Mouse (Mus musculus): Measurements from ENCODE around the gene Tm4sf4.

Gene Tm4sf4

DNA sequence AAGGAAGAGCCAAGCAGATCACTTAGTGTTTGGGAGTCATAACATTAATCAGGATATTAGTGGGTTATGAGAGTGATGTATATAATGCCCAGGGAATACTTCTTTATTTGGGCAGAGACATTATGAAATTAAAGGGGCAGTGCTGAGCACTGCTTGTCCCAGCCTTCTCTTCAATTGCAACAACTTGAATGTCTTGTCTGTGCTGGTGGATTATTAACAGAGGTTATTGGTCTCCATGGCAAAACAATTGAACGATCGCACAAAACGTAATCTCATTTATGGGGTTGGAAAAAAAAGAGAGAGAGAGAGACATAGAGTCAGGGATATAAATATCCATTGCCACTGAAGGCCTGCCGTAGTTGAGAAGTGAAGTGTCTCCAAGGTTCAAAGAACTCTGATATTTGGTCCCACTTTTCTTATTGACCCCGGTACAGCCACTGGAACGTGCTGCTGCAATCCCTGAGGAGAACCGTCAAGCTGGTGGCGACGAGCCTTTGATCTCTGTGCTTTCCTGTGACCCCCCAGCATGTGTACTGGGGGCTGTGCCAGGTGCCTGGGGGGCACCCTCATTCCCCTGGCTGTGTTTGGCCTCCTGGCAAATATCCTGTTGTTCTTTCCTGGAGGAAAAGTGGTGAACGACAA, at the start of gene Tm4sf4:
Gene Tm4sf4, plus strand, starts transcription at position 226 of the 642 bp plus-strand sequence.
- no peak for DNase-seq (ENCODE audit: low spot score in 2 of 2)

DNA sequence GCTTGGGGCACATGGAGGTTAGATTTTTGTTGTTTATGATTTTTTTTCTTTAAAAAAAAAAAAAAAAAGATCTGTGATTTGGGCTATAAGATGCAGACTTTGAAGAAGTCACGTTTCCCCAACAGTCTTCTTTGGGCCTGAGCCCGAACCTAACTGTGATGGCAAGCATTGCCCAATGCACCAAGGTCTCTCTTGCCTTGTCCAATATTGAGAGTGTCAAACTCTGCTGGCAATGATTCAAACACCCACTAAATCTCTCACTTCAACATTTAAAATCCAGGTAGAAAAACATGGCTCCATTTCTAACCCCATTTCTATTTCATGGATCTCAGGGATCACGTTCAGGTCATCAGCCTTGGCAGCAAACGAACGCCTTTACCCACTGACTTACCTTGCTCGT, 38.7 kb upstream of the Tm4sf4 start:
- no peak for DNase-seq (ENCODE audit: low spot score in 2 of 2)

DNA sequence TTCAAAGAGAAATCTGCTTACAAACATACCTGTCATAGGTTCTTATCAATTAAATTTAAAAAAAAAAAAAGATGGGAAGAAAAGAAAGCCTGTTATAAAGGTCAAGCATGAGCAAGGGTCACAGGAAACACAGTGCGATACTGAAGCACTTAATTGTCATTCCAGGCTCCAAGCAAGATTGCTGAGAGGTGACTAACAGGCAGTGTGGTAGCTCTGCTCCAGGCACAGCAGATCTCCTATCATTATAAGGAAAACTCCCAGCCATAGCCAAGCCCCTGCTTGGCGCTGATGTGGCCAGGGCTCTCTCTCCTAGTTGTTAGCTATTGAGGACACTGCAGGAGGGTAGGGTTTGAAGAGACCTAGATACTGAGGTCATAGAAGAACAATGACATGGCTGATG, 38.2 kb upstream of the Tm4sf4 start:
- no peak for DNase-seq (ENCODE audit: low spot score in 2 of 2)

DNA sequence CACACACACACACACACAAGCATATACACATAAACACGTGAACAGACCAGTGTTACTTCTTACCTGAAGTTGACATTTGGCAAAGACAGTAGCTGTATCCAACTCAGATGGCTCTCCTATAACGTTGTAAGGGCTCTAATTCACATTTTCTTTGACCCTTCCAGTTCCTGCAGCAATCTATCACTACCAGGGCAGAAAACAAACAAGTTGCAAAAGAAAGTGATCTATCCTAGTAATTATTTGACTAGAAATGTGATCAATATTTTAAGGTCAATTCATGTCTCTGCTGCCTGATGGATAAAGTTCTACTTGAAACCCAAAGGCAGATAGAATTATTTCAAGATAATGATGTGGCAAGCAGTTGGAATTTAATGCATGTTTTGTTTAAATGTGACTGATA, 37.5 kb upstream of the Tm4sf4 start:
- no peak for DNase-seq (ENCODE audit: low spot score in 2 of 2)

DNA sequence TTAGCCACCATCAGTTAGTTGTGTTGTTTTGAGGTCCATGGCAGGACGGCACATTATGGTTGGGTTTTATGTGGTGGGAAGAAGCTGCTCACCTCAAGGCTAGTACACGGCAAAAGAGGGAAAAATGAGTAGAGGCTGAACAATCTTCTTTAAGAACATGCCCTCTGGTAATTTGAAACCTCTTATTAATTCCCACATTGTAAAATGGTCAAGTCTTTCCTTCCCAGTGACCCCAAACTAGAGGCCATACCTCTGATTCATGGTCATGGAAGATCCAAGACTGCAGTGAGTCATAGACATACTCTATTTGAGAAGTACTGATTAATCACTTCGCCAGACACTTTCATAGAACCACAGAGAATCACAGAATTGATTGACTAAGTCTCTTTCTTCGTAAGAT, 13.6 kb upstream of the Tm4sf4 start:
- no peak for DNase-seq (ENCODE audit: low spot score in 2 of 2)

DNA sequence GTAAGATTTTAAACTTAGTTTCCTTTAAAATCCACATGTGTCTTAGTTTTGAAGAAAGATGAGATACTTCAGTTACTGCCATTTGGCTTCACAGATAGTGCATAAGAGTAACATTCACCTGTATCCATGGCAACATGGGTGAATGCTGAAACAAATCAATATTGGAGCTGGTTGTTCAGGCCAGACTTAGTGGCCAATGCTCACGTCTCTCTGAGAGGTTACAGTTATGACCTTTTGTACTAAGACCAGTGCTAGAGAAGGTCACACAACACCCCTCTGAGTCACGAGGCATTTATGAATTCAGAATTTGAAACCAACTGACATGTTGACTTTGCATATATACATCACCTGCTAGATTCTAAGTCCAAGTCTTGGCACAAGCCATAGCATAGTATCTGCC, 4.9 kb upstream of the Tm4sf4 start:
- no peak for DNase-seq (ENCODE audit: low spot score in 2 of 2)

DNA sequence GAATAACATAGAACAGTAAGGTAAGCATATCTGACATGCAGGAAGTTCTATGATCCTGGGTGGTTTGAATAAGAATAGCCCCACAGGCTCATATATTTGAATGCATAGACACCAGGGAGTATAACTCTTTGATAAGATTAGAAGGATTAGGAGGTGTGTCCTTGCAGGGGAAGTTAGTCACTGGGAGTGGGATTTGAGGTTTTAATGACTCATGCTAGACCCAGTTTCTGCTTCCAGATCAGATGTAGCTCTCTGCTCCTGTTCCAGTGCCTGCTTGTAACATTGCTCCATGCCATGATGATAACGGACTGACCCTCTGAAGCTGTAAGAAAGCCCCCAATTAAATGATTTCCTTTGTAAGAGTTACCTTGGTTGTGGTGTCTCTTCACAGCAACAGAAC, 4.5 kb upstream of the Tm4sf4 start:
- DNase-seq (ENCODE audit: low spot score in 2 of 2), result no peak

DNA sequence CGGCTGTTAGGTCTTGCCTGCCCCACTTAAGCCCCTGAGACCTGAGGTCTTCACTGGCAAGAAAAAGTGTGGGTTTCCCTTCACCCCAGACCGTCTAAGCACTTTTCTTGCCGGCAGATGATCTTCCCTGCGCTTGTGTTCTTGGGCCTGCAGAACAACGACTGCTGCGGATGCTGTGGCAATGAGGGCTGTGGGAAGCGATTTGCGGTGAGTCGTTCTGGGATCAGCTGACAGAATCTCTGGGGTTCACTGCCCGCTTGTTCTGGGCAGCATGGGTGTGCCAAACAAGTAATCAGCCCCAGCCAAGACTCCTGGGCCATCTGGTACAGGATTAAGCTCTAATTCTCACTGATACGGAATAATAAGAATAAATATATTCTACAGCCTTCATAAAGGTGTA, 1.2 kb downstream of the Tm4sf4 start:
- no peak for DNase-seq (ENCODE audit: low spot score in 2 of 2)

DNA sequence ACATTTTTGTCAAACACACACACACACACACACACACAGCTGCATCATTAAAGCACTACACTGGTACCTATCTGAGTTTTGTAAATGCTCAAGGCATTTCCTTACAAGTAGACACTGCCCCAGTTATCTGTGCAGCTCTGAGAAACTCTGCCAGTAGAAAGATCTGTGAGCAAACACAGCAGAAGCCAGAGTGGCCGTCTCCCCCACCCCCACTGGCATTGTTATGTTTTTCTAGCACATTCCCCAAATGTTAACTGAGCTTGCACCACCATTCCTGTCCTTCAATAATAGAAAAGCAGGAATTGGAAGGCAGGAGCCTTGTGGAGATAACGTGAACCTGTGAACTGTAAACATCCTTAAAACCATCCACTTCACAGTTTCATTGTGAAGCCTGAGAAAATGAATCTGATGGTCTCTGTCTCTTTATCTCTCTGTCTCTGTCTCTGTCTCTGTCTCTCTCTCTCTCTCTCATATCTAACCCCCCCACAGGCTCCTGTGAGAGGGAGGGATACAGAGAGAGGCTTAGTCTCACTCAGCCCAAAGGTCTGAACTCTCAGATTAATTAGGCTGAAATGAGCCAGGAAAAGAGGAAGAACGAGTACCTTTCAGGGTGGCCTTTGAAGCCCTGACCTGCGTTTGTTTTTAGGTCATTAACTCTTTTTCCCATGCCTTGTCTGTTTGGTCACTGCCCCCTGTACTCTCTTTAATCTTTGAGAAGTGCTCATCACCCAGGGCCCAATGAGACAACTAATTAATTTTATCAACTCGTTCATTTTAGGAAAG, 3.8 kb downstream of the Tm4sf4 start:
- DNase-seq (ENCODE audit: low spot score in 2 of 2), result no peak

DNA sequence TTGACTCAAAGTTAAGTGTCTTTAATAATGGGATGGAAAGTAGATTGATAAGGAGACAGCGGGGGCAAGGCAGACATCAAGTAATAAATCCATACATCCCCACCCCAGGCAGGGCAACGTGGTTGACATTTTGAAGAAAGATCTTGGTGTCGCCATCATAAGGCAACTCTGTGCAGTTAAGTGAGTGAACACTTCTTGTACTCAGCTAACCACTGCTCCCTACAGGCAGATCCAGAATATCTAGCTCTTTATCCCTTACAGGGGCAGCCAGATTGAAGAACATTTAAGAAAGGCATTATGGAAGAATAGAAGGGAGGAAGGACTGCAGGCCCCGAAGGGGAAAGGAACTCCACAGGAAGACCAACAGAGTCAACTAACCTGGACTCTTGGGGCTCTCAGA, 4.4 kb downstream of the Tm4sf4 start:
- no peak for DNase-seq (ENCODE audit: low spot score in 2 of 2)

DNA sequence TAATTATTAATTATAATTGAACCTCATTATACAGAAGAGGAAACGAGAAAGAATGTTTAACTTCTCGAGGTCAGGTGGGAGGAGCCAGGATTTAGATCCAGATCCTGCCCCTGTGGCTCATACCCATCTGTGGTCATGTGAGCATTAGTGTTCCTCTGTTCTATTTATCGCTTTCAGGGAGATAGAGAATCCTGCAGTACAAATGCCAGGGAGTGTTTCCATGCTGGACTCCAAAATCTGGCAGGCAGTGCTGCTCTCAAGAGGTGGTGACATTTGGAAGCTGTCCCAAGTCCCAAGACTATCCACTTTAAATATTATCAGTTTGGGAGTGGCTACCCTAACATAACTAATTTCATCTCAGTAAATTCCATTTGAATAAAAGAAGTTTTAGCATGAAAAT, 6.6 kb downstream of the Tm4sf4 start:
- no peak for DNase-seq (ENCODE audit: low spot score in 2 of 2)

DNA sequence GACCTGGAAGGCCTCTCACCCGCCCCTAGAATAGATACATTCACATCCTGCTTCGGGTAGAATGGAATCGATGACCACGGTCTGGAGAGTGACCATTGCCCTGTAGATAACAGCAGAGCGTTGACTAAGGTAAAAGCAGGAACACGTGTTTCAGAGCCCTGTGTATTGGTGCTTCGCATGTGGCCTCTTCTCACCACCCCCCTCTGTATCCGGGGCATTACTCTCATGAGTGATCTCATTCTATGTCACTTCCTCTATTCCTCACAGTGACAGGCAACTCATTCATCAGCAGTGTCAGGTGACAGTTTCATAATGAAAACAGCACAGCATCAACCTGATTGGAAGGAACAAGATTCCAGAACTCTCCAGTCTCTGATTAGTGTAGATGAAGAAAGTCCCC, 10.2 kb downstream of the Tm4sf4 start:
- no peak for DNase-seq (ENCODE audit: low spot score in 2 of 2)

DNA sequence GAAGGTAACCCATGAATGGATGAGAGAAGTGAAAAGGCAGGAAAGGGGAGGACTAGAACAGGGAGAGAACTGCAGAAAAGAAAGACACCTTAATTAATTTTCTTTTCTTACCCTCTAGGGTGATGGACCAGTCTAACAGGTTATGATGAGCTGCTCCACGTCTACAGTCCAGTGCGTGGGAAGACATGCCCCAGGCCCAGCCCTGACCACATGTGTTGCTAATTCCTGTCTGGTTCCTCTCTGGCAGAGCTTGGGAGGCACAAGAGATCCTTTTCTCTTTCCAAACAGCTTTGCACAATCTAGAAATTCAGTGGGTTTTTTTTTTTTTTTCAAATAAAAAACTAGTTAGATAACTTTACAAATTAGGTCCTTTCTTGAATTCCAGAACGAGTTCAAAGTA, 15.8 kb downstream of the Tm4sf4 start:
- no peak for DNase-seq (ENCODE audit: low spot score in 2 of 2)

DNA sequence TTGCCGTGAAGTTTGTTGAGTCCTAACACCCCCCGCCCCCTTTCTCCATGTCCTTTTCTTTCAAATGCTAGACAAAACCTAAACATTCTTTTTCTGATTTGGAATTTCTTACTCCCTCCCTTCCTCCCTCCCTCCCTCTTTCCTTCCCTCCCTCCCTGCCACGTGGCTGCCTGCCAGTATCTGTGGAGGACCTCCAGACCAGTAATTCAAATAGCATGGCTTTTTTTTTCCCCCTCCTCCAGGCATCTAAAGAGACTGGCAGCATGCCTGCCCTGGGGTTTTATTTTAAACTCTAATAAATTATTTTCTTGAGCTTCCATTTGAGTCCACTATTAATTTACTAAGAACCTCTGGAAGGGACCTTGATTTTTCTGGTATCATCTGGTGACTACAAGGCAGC, 20.6 kb downstream of the Tm4sf4 start:
- no peak for DNase-seq (ENCODE audit: low spot score in 2 of 2)

DNA sequence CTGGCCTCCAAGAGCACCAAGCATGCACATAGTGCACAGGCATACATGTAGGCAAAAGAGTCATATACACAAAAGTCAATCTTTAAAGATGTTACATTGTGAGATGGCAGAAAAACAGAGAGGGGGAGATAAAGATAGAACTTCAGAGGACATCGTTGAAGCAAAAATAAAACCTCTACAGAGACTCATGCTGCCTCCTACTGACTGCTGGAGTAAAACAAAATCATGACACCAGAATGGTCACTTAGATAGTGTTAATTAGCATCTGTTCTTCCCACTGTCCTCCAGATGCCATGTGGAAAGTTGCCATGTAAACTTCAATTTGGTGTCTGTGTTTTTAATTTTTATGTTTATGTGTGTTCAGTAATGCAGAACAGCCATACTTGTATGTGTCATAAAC, 22.8 kb downstream of the Tm4sf4 start:
- no peak for DNase-seq (ENCODE audit: low spot score in 2 of 2)

DNA sequence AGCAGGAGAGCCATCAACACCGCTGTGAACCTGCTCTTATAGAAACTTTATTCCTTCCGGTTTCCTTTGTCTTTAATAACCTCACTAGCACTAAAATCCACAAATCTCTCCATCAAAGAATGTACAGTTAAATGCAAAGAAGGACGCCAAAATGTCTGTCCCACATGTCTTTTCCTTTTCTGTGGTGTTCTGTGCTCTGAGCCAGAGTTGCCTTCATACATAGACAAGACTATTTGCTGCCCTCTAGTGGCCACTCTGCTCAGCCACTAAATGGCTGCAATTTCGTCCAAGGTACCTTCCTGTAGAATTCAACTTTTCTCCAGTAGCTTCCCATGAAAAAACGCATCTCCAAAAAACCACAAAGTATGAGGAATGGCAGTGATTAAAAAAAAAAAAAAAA, 23.3 kb downstream of the Tm4sf4 start:
- DNase-seq (ENCODE audit: low spot score in 2 of 2), result peak in 1 of 2 experiments; percentile 5

DNA sequence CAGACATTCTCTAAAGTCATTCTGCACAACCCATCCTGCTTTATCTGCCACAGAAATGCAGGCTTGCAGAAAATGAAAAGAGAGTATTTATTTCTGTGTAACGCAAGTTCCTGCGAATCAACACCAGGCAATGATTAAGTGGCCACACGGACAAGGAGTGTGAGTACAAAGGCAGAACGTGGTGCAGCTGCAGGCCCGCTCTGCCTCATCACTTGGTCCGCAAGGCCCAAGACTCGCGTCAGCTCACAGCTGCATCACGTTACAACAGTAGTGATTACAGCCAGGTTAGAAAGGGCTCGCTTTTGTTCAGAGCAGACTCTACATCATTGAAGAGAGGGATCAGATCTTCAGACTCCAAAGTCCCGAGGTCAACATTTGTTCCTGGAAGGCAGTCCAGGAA, 33.5 kb downstream of the Tm4sf4 start:
- no peak for DNase-seq (ENCODE audit: low spot score in 2 of 2)

DNA sequence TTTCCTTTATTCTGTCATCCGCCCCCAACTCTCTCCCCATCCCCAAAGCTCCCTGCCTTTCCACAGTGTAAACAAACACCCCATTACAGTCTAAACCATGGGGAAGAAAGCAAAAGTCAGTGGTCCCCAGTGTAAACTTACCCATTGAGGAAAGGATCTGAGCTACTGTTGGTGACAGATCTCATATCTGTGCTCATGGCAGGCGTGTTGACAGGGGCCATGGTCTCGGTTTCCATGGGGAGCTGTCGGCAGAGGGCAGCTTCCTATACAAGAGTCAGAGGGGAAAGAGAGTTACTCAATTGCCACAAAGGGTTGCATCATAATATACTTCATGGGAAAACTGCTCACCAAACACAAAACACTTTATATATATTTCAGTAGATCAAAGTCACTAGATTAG, 38.2 kb downstream of the Tm4sf4 start:
- DNase-seq (ENCODE audit: low spot score in 2 of 2), result no peak

DNA sequence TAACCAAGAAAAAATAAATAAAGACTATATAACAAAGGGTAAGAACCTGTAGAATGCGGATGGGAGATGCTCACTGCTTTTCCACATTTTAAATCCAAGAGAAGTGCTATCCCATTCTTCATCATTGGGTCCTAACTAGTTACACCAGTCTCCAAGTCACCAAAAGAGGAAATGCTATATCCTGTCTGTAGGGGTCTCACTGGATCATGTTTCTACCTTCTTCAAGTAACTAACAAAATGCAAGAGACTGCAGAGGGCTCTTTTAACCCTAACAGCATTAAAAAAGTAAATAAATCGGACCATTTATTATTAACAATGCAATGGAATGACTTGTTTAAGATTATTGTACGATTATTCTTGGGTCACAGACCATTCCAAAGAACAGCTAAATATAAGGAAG, 41.2 kb downstream of the Tm4sf4 start:
- DNase-seq (ENCODE audit: low spot score in 2 of 2), result no peak

DNA sequence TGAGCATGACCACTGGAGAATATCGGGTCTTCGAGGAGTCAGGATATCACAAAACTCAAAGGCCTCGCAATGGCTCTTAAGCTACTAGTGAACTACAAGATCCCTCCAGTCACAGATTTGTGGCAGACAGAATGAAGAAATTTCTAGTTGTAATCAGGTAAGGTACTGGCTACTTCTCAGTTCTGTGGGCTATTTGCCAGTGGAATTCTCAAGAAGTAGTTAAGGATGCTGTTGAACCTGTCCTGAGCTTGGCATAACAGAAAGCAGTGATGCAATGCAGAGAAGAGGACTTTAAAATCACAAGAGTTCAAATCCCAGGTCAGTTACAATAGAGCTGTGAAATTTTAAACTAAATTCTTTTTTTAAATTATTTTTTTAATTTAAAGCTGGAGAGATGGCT, 44.2 kb downstream of the Tm4sf4 start:
- no peak for DNase-seq (ENCODE audit: low spot score in 2 of 2)

DNA sequence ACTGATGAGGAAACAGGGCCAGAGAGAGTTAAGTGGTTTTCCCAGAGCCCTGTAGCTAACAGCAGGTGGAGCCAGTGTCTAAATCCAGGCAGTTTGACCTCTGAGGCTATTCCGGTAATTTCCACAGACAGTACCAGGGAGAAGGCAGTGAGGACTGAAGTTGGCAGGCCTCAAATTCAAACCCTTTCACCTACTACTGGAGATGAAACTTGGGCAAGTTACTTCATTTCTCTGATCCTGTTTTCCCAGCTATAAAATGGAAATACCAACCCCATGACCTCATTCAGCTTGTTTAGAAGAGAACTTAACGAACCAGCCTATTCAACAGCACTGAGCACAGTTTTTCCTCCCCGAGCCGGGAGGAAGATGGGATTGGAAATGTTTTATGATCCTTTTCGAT, 45.2 kb downstream of the Tm4sf4 start:
- no peak for DNase-seq (ENCODE audit: low spot score in 2 of 2)

DNA sequence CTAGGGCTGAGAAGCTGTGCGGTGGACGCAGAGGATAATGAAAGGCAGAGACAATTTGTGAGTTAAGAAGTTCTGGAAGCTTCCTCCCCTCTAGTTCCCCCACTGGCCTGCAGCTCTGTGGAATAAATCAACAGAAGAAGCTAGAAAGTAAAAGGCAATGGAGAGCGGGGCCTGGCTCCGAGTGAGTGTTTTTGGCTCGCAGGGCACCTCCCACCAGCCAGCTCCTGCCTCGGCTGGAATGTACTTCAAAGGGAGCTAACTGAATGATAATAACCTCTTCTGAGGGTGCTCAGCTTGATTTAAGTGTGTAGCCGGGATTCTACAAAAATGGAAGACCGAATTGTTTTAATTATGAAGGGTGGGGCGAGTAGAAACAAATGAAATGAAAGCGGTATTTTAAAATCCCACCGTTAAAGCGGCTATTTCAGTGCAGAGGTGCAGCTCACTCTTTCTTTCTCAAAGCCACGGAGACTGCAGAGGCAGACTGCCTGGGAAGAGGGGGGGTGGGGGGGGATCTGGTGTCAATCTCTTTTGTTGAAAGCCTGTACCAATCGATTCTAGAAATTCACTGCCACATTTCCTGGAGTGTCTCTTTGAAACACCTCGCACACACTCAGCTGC, 46.0 kb downstream of the Tm4sf4 start:
- DNase-seq (ENCODE audit: low spot score in 2 of 2), result no peak

DNA sequence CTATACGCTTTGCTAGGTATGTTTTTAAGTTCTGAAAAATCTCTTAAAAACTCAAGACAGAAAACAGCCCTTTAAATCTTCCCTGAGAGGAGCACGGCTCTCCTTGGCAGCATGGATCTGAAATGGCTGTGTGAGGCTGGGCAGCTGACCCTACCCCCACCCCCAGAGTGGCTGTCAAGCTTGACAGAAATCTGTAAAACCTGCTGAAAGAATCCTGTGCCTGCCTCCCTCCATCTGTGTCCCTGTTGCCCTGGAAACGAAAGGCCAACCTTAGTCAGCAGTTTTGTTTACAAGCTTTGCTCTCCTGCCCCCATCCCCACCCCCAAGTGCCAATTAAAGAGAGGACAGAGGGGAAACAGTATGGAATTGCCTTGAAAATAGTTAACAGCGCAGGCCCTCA, 47.3 kb downstream of the Tm4sf4 start:
- DNase-seq (ENCODE audit: low spot score in 2 of 2), result no peak

All from spleen, postnatal 36 days (tissue).